15 mouse cellular contexts compared by ENCODE assay signal in genomic region chr8:44997829-44998228, GRCm38 (mm10).
DNase-seq lines count a peak whose midpoint lies in the region; ATAC-seq and TF ChIP-seq lines count a peak whose summit lies in the region.
"Had no signal": no experiment of that assay in that cellular context is flagged by ENCODE, and none has a peak within 500 bp of the region (broad histone marks: within the 10 kb centered on the region; RNA-seq: fewer than 3 reads in every experiment).

No protein-coding gene starts in this region.

- H3K4me2 ChIP-seq in forebrain, embryonic 11.5 days (ENCODE audit: low read depth, low read length, severe bottlenecking), result no peak overlapping the region; the same call in 1 of the 2 replicates
- H3K4me2 ChIP-seq in hindbrain, embryonic 11.5 days (replicated peaks; ENCODE audit: low read depth, low read length), result no peak overlapping the region
- H3K4me2 ChIP-seq in midbrain, embryonic 11.5 days, result peak overlapping the region; percentile 12; the same call in 1 of the 2 replicates
- no peak overlapping the region for H3K4me2 ChIP-seq in midbrain, postnatal 0 days (ENCODE audit: low read depth, low read length, poor library complexity, severe bottlenecking)
- H3K4me2 ChIP-seq in limb, embryonic 13.5 days (replicated peaks), result peak overlapping the region; percentile 40
- H3K4me2 ChIP-seq: liver, embryonic 15.5 days had no signal

- peaks cover 90% of the 10 kb centered on the region for H3K4me1 ChIP-seq in forebrain, embryonic 10.5 days
- peaks cover 22% of the 10 kb centered on the region for H3K4me1 ChIP-seq in forebrain, embryonic 11.5 days (replicated peaks; ENCODE audit: control insufficient read depth, insufficient read depth, low read length)
- peaks cover 85% of the 10 kb centered on the region for H3K4me1 ChIP-seq in hindbrain, embryonic 10.5 days (replicated peaks)
- peaks cover 7% of the 10 kb centered on the region for H3K4me1 ChIP-seq in hindbrain, embryonic 11.5 days (replicated peaks; ENCODE audit: control insufficient read depth, insufficient read depth, low read length)
- peaks cover 74% of the 10 kb centered on the region for H3K4me1 ChIP-seq in midbrain, embryonic 11.5 days (ENCODE audit: control insufficient read depth, insufficient read depth, low read length)
- 0 out of 2 replicates have a peak, but pooled peaks cover 9% of the 10 kb centered on the region for H3K4me1 ChIP-seq in midbrain, postnatal 0 days (ENCODE audit: insufficient read depth, low read length)
- peaks cover 69% of the 10 kb centered on the region for H3K4me1 ChIP-seq in limb, embryonic 13.5 days
- H3K4me1 ChIP-seq: liver, embryonic 15.5 days had no signal

- peak overlapping the region; percentile 83; the same call in 1 of the 2 replicates for H3K27ac ChIP-seq in forebrain, embryonic 10.5 days
- H3K27ac ChIP-seq in forebrain, embryonic 11.5 days (ENCODE audit: low read depth, low read length), result no peak overlapping the region
- H3K27ac ChIP-seq in hindbrain, embryonic 10.5 days, result peak overlapping the region; percentile 83; the same call in 1 of the 2 replicates
- H3K27ac ChIP-seq in hindbrain, embryonic 11.5 days (ENCODE audit: low read depth, low read length), result no peak overlapping the region
- H3K27ac ChIP-seq in midbrain, embryonic 11.5 days (ENCODE audit: low read depth, low read length), result no peak overlapping the region; the same call in 1 of the 2 replicates
- H3K27ac ChIP-seq in midbrain, postnatal 0 days (ENCODE audit: low read depth, low read length), result no peak overlapping the region
- no peak overlapping the region for H3K27ac ChIP-seq in limb, embryonic 13.5 days
- H3K27ac ChIP-seq: liver, embryonic 15.5 days; macrophage had no signal

- no peak for DNase-seq in forebrain, embryonic 10.5 days (ENCODE audit: extremely low spot score, low spot score)
- DNase-seq in forebrain, embryonic 11.5 days (ENCODE audit: low spot score), result no peak
- DNase-seq in hindbrain, embryonic 10.5 days (ENCODE audit: low spot score), result no peak
- DNase-seq in hindbrain, embryonic 11.5 days (ENCODE audit: low spot score), result no peak
- no peak for DNase-seq in midbrain, embryonic 11.5 days (ENCODE audit: low spot score, missing footprints)
- no peak for DNase-seq in midbrain, postnatal 0 days (ENCODE audit: low spot score)
- DNase-seq in right cerebral cortex, adult 2 months (ENCODE audit: low spot score in 2 of 2), result no peak
- DNase-seq: right cerebral cortex, postnatal 25 days; thymus, postnatal 25 days had no signal

- TF ChIP-seq CTCF in midbrain, postnatal 0 days (IDR thresholded peaks at IDR 0.05), result no peak

- WGBS in forebrain, embryonic 10.5 days, result 33% methylated on average over 6 of the region's 6 CpGs
- WGBS in forebrain, embryonic 11.5 days, result 27% methylated on average over 6 of the region's 6 CpGs
- WGBS in hindbrain, embryonic 10.5 days, result 63% methylated on average over 6 of the region's 6 CpGs
- WGBS in hindbrain, embryonic 11.5 days, result 67% methylated on average over 6 of the region's 6 CpGs
- 43% methylated on average over 6 of the region's 6 CpGs for WGBS in midbrain, embryonic 11.5 days
- 55% methylated on average over 6 of the region's 6 CpGs for WGBS in midbrain, postnatal 0 days
- WGBS in limb, embryonic 13.5 days, result 28% methylated on average over 6 of the region's 6 CpGs

- H3K27me3 ChIP-seq in forebrain, embryonic 10.5 days (ENCODE audit: poor library complexity, severe bottlenecking), result no peaks in the 10 kb centered on the region
- no peaks in the 10 kb centered on the region for H3K27me3 ChIP-seq in forebrain, embryonic 11.5 days (ENCODE audit: control insufficient read depth, insufficient read depth, low read length)
- H3K27me3 ChIP-seq in hindbrain, embryonic 10.5 days (ENCODE audit: insufficient read depth, poor library complexity, severe bottlenecking), result no peaks in the 10 kb centered on the region
- no peaks in the 10 kb centered on the region for H3K27me3 ChIP-seq in hindbrain, embryonic 11.5 days (ENCODE audit: control insufficient read depth, insufficient read depth, low read length)
- no peaks in the 10 kb centered on the region for H3K27me3 ChIP-seq in midbrain, embryonic 11.5 days (ENCODE audit: control insufficient read depth, insufficient read depth, low read length)
- no peaks in the 10 kb centered on the region for H3K27me3 ChIP-seq in midbrain, postnatal 0 days (ENCODE audit: insufficient read depth, low read length)
- no peaks in the 10 kb centered on the region for H3K27me3 ChIP-seq in limb, embryonic 13.5 days
- H3K27me3 ChIP-seq: intestine, embryonic 15.5 days; liver, embryonic 15.5 days had no signal

- H3K4me3 ChIP-seq in forebrain, embryonic 10.5 days, result no peak overlapping the region
- no peak overlapping the region for H3K4me3 ChIP-seq in forebrain, embryonic 11.5 days (ENCODE audit: low read depth, low read length)
- H3K4me3 ChIP-seq in hindbrain, embryonic 10.5 days, result no peak overlapping the region
- H3K4me3 ChIP-seq in hindbrain, embryonic 11.5 days (ENCODE audit: low read depth, low read length), result no peak overlapping the region
- H3K4me3 ChIP-seq in midbrain, embryonic 11.5 days (ENCODE audit: low read depth, low read length), result no peak overlapping the region
- no peak overlapping the region for H3K4me3 ChIP-seq in midbrain, postnatal 0 days (ENCODE audit: low read depth, low read length)
- H3K4me3 ChIP-seq in limb, embryonic 13.5 days, result no peak overlapping the region
- H3K4me3 ChIP-seq: erythroblast, embryonic 14.5 days; intestine, embryonic 15.5 days; liver, embryonic 15.5 days; myocyte had no signal

- no peak overlapping the region for H3K9ac ChIP-seq in forebrain, embryonic 11.5 days (ENCODE audit: low read length)
- no peak overlapping the region for H3K9ac ChIP-seq in hindbrain, embryonic 11.5 days (ENCODE audit: low read depth, low read length)
- H3K9ac ChIP-seq in midbrain, embryonic 11.5 days (ENCODE audit: low read length), result no peak overlapping the region
- no peak overlapping the region for H3K9ac ChIP-seq in midbrain, postnatal 0 days (replicated peaks; ENCODE audit: low read length, poor library complexity, severe bottlenecking)
- H3K9ac ChIP-seq in limb, embryonic 13.5 days, result no peak overlapping the region
- H3K9ac ChIP-seq: intestine, embryonic 15.5 days; liver, embryonic 15.5 days had no signal

- H3K36me3 ChIP-seq in forebrain, embryonic 10.5 days (replicated peaks), result peaks cover 5% of the 10 kb centered on the region; the same call in 1 of the 2 replicates
- no peaks in the 10 kb centered on the region for H3K36me3 ChIP-seq in forebrain, embryonic 11.5 days (ENCODE audit: control insufficient read depth, insufficient read depth, low read length)
- H3K36me3 ChIP-seq in hindbrain, embryonic 10.5 days, result no peaks in the 10 kb centered on the region
- no peaks in the 10 kb centered on the region for H3K36me3 ChIP-seq in hindbrain, embryonic 11.5 days (ENCODE audit: control insufficient read depth, insufficient read depth, low read length)
- H3K36me3 ChIP-seq in midbrain, embryonic 11.5 days (ENCODE audit: control insufficient read depth, insufficient read depth, low read length), result no peaks in the 10 kb centered on the region
- H3K36me3 ChIP-seq in midbrain, postnatal 0 days (ENCODE audit: insufficient read depth, low read length), result no peaks in the 10 kb centered on the region
- peaks cover 6% of the 10 kb centered on the region; the same call in 1 of the 2 replicates for H3K36me3 ChIP-seq in limb, embryonic 13.5 days
- H3K36me3 ChIP-seq: intestine, embryonic 15.5 days; liver, embryonic 15.5 days had no signal

- ATAC-seq in forebrain, embryonic 11.5 days (replicated peaks; ENCODE audit: low FRiP score), result no peak
- no peak for ATAC-seq in hindbrain, embryonic 11.5 days (ENCODE audit: low FRiP score)
- no peak for ATAC-seq in midbrain, embryonic 11.5 days (ENCODE audit: low FRiP score)
- ATAC-seq in midbrain, postnatal 0 days (ENCODE audit: low FRiP score), result no peak
- ATAC-seq in limb, embryonic 13.5 days (ENCODE audit: low FRiP score, low read depth), result no peak

- H3K9me3 ChIP-seq in forebrain, embryonic 10.5 days, result no peaks in the 10 kb centered on the region
- H3K9me3 ChIP-seq in forebrain, embryonic 11.5 days (ENCODE audit: control insufficient read depth, low read length), result no peaks in the 10 kb centered on the region
- no peaks in the 10 kb centered on the region for H3K9me3 ChIP-seq in hindbrain, embryonic 10.5 days
- no peaks in the 10 kb centered on the region for H3K9me3 ChIP-seq in hindbrain, embryonic 11.5 days (ENCODE audit: control insufficient read depth, low read length)
- H3K9me3 ChIP-seq in midbrain, embryonic 11.5 days (ENCODE audit: control insufficient read depth, low read length), result no peaks in the 10 kb centered on the region
- no peaks in the 10 kb centered on the region for H3K9me3 ChIP-seq in midbrain, postnatal 0 days (ENCODE audit: low read length)
- no peaks in the 10 kb centered on the region for H3K9me3 ChIP-seq in limb, embryonic 13.5 days
- H3K9me3 ChIP-seq: intestine, embryonic 15.5 days; liver, embryonic 15.5 days had no signal

Comparison
In these comparisons a context has a peak if more than half of its experiments do, and no peak if none do; other contexts are left out.
1. H3K27ac ChIP-seq: peak in forebrain, embryonic 10.5 days (single experiment) and hindbrain, embryonic 10.5 days (single experiment); none in forebrain, embryonic 11.5 days (single experiment), hindbrain, embryonic 11.5 days (single experiment), midbrain, embryonic 11.5 days (single experiment), midbrain, postnatal 0 days (single experiment) and limb, embryonic 13.5 days (single experiment).
2. H3K4me2 ChIP-seq: peak in midbrain, embryonic 11.5 days (single experiment) and limb, embryonic 13.5 days (single experiment); none in forebrain, embryonic 11.5 days (single experiment), hindbrain, embryonic 11.5 days (single experiment) and midbrain, postnatal 0 days (single experiment).